Mouse (Mus musculus): ENCODE results near the gene Knstrn. TPM values are rescaled to one million over a fixed set of nuclear protein-coding genes. Genes with fewer than 3 reads are reported as not detected.

Gene Knstrn
- total RNA-seq, 2 experiments from 2014 or later, result 2.4 to 3.2 TPM

DNA sequence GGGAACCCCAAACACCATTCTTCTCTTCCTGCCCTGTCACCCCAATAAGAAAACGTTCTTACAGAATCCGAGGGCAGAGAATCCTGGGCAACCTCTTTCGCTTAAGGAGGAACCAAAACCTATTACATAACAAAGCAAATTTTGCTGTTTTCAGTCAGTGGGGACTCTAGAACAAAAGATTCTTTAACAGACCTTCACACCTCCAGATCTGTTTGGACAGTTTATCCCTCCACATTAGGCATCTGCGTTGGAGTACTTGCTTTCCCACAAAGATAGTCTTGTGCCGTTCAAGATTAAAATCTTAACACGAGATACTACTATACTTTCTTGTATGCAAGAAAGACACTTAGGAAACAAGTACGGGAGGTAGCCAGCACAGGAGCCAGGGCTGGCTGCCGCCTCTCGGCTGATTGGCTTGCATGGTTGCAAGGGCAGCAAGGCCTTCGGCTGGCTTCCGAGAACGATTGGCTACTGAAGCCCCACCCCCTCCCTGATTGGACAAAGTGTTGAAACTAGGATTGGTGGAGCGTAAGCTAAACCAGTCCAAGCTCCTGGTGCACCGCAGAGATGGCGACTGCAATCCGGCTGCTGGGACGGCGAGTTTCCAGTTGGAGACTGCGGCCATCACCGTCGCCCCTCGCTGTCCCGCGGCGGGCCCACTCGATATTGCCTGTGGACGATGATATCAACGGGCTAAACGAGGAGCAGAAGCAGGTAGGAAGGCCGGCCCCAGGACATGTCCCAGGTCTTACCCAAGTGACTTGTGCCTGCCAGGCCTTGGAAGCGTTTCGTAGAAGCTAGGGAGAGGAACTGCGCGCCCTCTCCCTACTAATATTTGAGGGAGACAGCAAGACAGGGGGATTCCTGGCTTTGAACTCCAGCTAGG, 47.9 kb downstream of the Knstrn start, which contains the start of gene Ivd:
Gene Ivd (plus strand): TSS at position 501 of the 886 bp plus-strand sequence.
- peak; percentile 88 to 96 for DNase-seq (ENCODE audit: low spot score in 2 of 2)

- no peak for DNase-seq (ENCODE audit: low spot score in 2 of 2)
Observed at GRCm38 (mm10) chr2:118862340-118862675, 48.5 kb downstream of the Knstrn start.

DNA sequence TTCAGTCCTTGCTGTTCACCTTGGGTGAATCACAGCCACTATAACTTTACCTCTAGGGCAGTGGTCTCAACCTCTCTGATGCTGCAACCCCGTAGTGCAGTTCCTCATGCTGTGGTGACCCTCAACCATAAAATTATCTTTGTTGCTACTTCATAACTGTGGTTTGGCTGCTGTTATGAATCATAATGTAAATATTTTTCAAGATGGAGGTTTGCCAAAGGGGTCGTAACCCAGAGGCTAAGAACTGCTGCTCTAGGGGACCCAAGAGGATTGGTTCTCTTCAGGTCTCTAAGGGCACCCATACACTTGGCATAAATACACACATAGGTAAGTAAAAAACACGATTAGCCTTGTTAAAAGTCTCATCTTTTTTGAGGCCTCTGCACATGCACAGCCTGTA, 56.8 kb downstream of the Knstrn start:
- DNase-seq (ENCODE audit: low spot score in 2 of 2), result no peak

GRCm38 (mm10) chr2:118871032-118871431, 57.2 kb downstream of the Knstrn start:
- peak; percentile 32 to 47 for DNase-seq (ENCODE audit: low spot score in 2 of 2)

GRCm38 (mm10) chr2:118873018-118873417, 59.2 kb downstream of the Knstrn start:
- DNase-seq (ENCODE audit: low spot score in 2 of 2), result no peak

DNA sequence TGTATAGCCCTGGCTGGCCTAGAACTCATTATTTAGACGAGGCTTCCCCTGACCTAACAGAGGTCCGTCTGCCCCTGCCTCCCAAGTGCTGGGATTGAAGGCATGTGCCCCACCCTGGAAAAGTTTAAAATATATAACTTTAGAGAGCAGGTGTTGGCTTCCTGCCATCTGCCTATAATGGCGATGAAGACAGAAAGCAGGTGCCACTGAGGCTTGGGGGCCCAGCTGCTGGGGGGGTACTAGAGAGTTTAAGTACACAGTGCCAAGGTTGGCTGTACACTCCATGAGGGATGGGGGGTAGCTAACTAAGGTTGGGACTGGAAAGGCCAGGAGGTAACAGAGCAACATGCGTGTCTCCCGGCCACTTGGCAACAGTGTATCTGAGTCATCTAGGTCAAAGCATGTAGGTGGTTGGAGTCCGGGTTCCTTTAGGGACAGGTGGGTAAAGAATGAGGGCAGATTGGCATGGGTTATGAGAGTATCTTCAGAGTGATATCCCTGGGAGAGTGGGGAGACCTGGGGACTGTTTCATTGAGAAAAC, 60.2 kb downstream of the Knstrn start:
- DNase-seq (ENCODE audit: low spot score in 2 of 2), result no peak

- no peak for DNase-seq (ENCODE audit: low spot score in 2 of 2)
Observed at GRCm38 (mm10) chr2:118875316-118875715, 61.5 kb downstream of the Knstrn start.

DNA sequence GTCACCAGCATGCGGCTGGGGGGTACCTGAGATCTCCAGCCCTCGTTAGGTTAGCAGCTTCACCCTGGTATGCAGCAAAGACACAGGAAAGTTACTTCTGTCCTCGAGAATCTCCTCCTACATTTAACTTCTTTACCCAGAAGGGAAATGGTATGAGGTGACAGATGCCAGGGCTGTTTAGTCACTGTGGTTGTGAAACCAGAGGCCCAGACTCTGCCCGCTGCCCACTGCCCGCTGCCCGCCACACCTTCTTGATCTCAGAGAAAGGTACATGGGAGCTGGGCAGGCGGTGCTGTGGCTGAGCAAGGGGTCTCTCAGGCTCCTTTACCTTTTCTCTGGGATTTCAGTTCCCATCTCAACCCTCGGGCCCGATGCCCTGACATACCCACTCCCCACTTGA, 62.6 kb downstream of the Knstrn start:
- DNase-seq (ENCODE audit: low spot score in 2 of 2), result no peak

GRCm38 (mm10) chr2:118881019-118881418, 67.2 kb downstream of the Knstrn start:
- DNase-seq (ENCODE audit: low spot score in 2 of 2), result no peak

GRCm38 (mm10) chr2:118881956-118882355, 68.2 kb downstream of the Knstrn start:
- no peak for DNase-seq (ENCODE audit: low spot score in 2 of 2)

DNA sequence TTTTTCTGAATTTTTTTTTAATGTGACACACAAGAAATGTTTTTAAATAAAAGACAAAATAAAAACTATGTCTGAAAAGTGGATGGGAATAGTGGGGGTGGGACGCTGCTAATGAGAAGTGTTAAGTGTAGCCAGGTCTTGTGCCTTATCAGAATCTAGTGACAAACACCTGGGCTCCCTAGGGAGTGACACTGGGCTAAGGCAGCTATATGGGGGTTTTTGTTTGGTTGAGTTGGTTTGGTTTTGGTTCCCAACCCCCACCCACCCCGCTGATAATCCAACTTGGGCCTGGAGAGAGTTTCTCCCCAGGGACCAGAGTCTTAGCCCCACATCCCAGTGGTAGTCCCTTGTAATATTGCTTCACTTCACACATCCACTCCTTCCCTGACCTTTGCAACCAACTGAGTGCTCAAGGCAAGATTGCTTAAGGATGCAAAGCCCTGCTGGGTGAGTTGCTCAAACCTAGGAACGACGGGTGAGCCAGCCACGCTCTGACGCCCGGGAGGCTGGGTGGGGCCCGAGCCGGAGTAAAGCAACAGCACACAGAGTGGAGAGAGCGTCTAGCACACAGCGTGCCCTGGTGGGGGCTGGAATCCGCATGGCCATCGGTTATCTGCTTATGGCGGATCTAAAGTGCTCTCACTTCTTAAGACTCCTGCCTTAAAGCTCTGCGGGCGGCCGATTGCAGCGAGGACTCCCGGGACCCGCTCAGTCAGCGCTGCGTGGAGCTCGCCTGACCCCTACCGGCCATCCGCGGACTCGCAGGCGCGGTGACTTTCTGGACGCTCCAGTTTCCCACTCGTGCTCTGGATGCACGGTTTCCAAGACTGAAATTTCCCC, 69.3 kb downstream of the Knstrn start:
- DNase-seq (ENCODE audit: low spot score in 2 of 2), result peak; percentile 89

DNA sequence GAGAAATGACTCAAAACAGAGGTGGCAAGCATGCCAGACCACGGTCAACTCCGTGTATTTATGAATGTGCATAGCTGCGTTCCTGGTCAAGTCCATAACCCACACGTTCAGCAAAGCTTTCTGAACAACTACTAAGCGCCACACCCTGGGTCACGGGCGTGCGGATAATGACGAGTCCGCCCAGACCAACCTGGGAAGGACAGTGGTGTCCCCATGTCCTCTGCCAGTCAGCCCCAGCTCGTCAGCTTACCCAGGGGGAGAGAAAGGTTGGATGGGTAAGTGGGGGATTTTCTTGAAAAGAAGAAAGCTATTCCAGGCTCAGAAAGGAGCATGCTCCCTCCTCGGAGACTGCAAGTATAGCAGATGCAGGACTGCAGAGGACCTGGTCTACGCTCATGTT, 73.6 kb downstream of the Knstrn start:
- no peak for DNase-seq (ENCODE audit: low spot score in 2 of 2)

- no peak for DNase-seq (ENCODE audit: low spot score in 2 of 2)
Observed at GRCm38 (mm10) chr2:118887845-118888548, 74.2 kb downstream of the Knstrn start.

- DNase-seq (ENCODE audit: low spot score in 2 of 2), result no peak
Observed at GRCm38 (mm10) chr2:118891173-118891572, 77.4 kb downstream of the Knstrn start.

GRCm38 (mm10) chr2:118895990-118896913, 82.4 kb downstream of the Knstrn start:
- no peak for DNase-seq (ENCODE audit: low spot score in 2 of 2)

- DNase-seq (ENCODE audit: low spot score in 2 of 2), result no peak
Observed at GRCm38 (mm10) chr2:118896914-118897291, 83.1 kb downstream of the Knstrn start.

DNA sequence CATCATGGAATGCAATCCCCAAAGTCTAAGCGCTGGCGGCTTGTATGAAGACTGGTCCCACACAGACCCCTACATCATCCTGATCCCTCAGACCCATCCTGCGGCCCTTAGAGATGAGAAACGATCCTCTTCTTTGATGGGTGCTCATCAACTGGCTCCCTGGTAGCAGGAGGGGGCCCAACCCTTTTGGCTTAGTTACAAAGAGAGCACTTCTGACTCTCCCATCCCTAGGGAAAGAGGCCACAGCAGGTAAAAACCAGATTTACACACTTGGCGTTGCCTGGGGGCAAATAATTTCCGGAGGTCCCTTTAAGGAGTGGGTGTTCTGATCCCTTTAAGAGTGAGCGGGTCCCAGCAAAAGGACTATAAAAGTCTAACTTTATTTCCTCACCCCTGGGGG, 83.6 kb downstream of the Knstrn start:
- DNase-seq (ENCODE audit: low spot score in 2 of 2), result no peak

GRCm38 (mm10) chr2:118897808-118898207, 84.0 kb downstream of the Knstrn start:
- no peak for DNase-seq (ENCODE audit: low spot score in 2 of 2)

- DNase-seq (ENCODE audit: low spot score in 2 of 2), result no peak
Observed at GRCm38 (mm10) chr2:118898771-118899170, 85.0 kb downstream of the Knstrn start.

DNA sequence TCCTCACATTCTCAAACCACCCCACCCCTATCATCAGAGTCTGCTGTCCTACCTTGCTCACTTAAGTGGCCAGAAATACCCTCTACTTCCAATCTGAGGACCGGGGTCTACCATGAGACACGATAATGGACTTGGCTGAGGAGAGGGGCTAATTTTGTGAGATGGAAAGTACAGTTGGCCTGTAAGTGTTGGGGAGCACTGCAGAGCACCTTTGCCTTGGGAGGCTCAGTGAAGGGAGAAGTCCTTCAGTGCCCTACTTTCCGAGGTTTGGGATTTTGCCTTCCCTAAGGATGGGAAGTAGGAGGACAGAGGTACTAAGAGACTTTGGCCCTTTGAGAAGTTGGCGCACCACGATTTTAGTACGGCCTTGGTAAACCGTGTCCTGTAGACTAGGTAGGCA, 85.5 kb downstream of the Knstrn start:
- DNase-seq (ENCODE audit: low spot score in 2 of 2), result no peak
